Mouse (Mus musculus): Measurements from ENCODE around the gene Lrp8. TPM values are rescaled to one million over a fixed set of nuclear protein-coding genes. Genes with fewer than 3 reads are reported as not detected.

The Lrp8 gene
- polyA plus RNA-seq, 1 experiment from 2014 or later = 71.4 TPM

DNA sequence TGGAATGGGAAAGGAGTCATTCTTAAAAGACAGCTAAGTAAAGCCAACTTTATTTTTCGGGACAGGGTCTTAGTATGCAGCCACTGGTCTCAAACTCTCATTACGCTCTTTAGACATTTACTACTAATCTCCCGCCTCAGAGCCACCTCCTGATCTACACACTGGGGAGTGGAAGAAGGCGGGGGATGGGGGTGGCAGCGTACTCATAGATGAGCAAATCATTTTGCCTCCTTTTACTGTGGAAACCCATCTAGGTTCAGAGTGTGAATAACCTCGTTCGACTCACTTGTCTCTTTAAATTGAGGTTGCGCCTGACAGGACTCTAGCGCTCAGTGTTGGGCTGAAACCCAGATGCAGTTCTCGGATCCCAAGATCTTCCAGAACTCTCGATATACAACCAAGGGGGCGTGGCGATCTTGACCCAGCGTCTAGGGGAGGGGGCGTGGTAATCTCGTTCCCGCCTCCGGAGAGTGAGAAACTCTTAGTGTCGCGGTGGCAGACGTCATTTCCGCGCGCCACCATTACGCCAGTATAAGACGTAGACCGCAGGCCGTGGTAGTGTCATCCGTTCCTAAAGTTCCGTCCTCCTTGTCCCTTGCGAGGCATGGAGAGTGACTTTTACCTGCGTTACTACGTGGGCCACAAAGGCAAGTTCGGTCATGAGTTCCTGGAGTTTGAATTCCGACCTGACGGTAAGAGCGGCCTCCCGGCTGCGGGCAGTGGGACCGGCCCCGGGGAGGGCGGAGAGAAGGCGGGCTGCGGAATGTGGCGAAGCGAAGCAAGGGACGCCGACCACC is 77.4 kb downstream of the Lrp8 start, which contains the start of gene Magoh:
Gene Magoh, plus strand, starts transcription at position 502 of the 797 bp plus-strand sequence.
- H3K4me2 ChIP-seq (ENCODE audit: low read depth, low read length) = peak within 1 kb of the TSS; percentile 73
- peaks cover 10% of the 10 kb centered on the region for H3K4me1 ChIP-seq (ENCODE audit: control insufficient read depth, insufficient read depth, low read length)
- H3K36me3 ChIP-seq (ENCODE audit: control insufficient read depth, insufficient read depth, low read length) = peaks cover 23% of the 10 kb centered on the region
- H3K9ac ChIP-seq (replicated peaks; ENCODE audit: low read depth, low read length) = peak within 1 kb of the TSS; percentile 82
- peak within 1 kb of the TSS; percentile 79 for H3K4me3 ChIP-seq (ENCODE audit: low read depth, low read length)
- H3K27me3 ChIP-seq (ENCODE audit: control insufficient read depth, insufficient read depth, low read length) = no peaks in the 10 kb centered on the region
- peak; percentile 95 for ATAC-seq (ENCODE audit: low read depth)
- no peaks in the 10 kb centered on the region for H3K9me3 ChIP-seq (ENCODE audit: control insufficient read depth, low read length)
- peak within 1 kb of the TSS; percentile 74 for H3K27ac ChIP-seq (ENCODE audit: low read depth, low read length)
- 3% methylated on average over 48 of the region's 48 CpGs for WGBS

DNA sequence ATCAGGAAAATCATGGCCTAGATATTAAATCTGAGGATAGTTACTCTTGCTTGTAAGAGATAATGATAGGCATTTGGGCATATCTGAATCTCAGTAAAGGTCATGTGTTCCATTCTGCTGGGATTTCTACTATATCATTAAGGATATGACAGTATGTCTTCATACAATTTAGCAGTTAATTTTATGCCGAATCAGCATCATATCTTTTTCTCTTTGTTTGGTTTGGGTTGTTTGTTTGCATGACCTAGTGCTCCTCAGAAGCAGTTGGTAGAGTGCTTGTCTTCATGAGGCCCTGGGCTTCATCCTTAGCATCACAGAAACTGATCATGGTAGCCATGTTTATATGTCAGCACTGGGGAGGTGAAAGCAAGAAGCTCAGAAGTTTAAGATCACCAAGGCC is 79.6 kb downstream of the Lrp8 start:
- WGBS = 92% methylated on average over 1 of the region's 1 CpGs
- Histone ChIP-seq H3K4me3 (ENCODE audit: low read depth, low read length) (no peak overlapping the region), H3K27ac (ENCODE audit: low read depth, low read length) (no peak overlapping the region), H3K36me3 (ENCODE audit: control insufficient read depth, insufficient read depth, low read length) (peaks cover 42% of the 10 kb centered on the region), H3K4me1 (ENCODE audit: control insufficient read depth, insufficient read depth, low read length) (peaks cover 10% of the 10 kb centered on the region), H3K4me2 (ENCODE audit: low read depth, low read length) (no peak overlapping the region), H3K9me3 (ENCODE audit: control insufficient read depth, low read length) (no peaks in the 10 kb centered on the region), H3K27me3 (ENCODE audit: control insufficient read depth, insufficient read depth, low read length) (no peaks in the 10 kb centered on the region), H3K9ac (replicated peaks; ENCODE audit: low read depth, low read length) (no peak overlapping the region)
- ATAC-seq (ENCODE audit: low read depth) = no peak

DNA sequence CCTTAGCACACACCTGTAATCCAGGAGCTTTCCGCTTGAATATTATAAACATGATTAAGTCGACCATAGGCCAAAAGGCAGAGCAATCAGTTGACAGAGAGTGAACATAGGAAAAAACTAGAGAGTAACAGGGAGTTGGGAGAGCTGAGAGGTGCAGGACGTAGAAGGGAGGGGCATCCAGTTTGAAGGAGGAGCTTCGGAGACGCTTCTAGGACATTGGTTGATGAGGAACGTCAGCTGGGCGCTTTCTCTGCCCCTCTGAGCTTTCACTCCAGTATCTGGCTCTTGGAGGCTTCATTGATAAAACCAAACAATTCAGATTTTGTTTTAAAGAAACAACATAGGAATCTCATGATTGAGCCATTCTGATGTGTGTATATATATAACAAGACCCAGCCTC is 84.3 kb downstream of the Lrp8 start:
- no peak overlapping the region for H3K4me3 ChIP-seq (ENCODE audit: low read depth, low read length)
- H3K27ac ChIP-seq (ENCODE audit: low read depth, low read length) = no peak overlapping the region
- peaks cover 46% of the 10 kb centered on the region for H3K36me3 ChIP-seq (ENCODE audit: control insufficient read depth, insufficient read depth, low read length)
- H3K9ac ChIP-seq (replicated peaks; ENCODE audit: low read depth, low read length) = no peak overlapping the region
- H3K4me1 ChIP-seq (ENCODE audit: control insufficient read depth, insufficient read depth, low read length) = no peaks in the 10 kb centered on the region
- whole genome bisulfite sequencing = 75% methylated on average over 7 of the region's 7 CpGs
- ATAC-seq (ENCODE audit: low read depth) = no peak
- no peaks in the 10 kb centered on the region for H3K9me3 ChIP-seq (ENCODE audit: control insufficient read depth, low read length)
- H3K4me2 ChIP-seq (ENCODE audit: low read depth, low read length) = no peak overlapping the region
- no peaks in the 10 kb centered on the region for H3K27me3 ChIP-seq (ENCODE audit: control insufficient read depth, insufficient read depth, low read length)

DNA sequence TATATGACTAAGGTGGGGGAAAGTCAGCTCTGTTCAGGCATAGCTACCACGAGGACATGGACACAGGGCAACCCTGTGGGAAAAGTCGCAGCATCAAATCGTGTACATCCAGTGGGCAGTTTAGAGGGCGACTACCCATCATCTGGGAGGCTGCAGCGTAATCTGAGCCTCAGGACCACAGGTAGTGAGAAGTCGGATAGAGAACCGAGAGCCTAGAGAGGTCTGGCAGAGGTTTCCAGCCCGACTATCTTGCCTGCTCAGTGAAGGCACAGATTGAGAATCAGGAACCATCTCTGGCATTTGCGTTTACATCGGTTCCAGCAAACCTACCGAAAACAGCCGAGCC is 87.3 kb downstream of the Lrp8 start:
- Histone ChIP-seq H3K36me3 (ENCODE audit: control insufficient read depth, insufficient read depth, low read length) (peaks cover 35% of the 10 kb centered on the region), H3K9me3 (ENCODE audit: control insufficient read depth, low read length) (no peaks in the 10 kb centered on the region), H3K27ac (ENCODE audit: low read depth, low read length) (peak overlapping the region; percentile 92), H3K27me3 (ENCODE audit: control insufficient read depth, insufficient read depth, low read length) (no peaks in the 10 kb centered on the region), H3K4me1 (ENCODE audit: control insufficient read depth, insufficient read depth, low read length) (no peaks in the 10 kb centered on the region), H3K4me3 (ENCODE audit: low read depth, low read length) (peak overlapping the region; percentile 42), H3K9ac (replicated peaks; ENCODE audit: low read depth, low read length) (peak overlapping the region; percentile 58), H3K4me2 (ENCODE audit: low read depth, low read length) (peak overlapping the region; percentile 80)
- ATAC-seq (ENCODE audit: low read depth) = peak; percentile 52
- WGBS = under 1% methylated on average over 12 of the region's 12 CpGs

DNA sequence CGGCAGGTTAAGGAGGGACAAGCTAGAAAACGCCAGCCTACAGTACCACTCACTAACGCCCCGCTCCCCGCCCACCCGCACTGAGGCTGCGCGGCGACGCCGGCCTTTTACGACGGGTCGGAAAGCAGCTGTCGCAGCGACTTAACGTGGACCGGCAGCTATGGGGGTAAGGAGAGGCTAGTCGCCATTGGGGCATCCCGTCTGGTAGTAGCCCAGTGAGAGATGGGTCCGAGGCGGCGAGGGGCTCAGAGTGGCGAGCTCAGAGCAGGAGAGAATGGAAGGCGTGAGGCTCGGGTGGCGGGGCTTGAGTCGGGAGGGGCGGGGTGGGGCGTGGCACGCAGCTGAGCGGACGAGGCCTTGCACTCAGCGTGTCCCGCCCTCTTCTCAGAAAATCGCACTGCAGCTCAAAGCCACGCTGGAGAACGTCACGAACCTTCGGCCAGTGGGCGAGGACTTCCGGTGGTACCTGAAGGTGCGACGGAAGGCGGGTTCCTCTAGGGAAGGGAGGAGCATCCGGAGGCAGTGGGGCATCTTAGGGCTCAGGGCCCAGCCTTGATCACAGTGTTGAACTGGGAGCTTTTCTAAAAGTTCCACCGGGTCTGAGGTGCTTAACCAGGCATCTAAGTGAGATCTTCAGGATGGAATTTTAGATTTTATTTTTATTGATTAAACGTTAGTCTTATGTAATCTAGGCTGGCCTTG is 87.8 kb downstream of the Lrp8 start, which contains the start of gene 0610037L13Rik:
Gene 0610037L13Rik, plus strand, starts transcription at position 83 of the 702 bp plus-strand sequence.
- Histone ChIP-seq H3K4me1 (ENCODE audit: control insufficient read depth, insufficient read depth, low read length) (no peaks in the 10 kb centered on the region), H3K9me3 (ENCODE audit: control insufficient read depth, low read length) (no peaks in the 10 kb centered on the region), H3K27me3 (ENCODE audit: control insufficient read depth, insufficient read depth, low read length) (no peaks in the 10 kb centered on the region), H3K27ac (ENCODE audit: low read depth, low read length) (peak within 1 kb of the TSS; percentile 92), H3K36me3 (ENCODE audit: control insufficient read depth, insufficient read depth, low read length) (peaks cover 29% of the 10 kb centered on the region), H3K9ac (replicated peaks; ENCODE audit: low read depth, low read length) (peak within 1 kb of the TSS; percentile 58), H3K4me3 (ENCODE audit: low read depth, low read length) (peak within 1 kb of the TSS; percentile 42), H3K4me2 (ENCODE audit: low read depth, low read length) (peak within 1 kb of the TSS; percentile 80)
- WGBS = under 1% methylated on average over 48 of the region's 48 CpGs
- ATAC-seq (ENCODE audit: low read depth) = peak; percentile 94

DNA sequence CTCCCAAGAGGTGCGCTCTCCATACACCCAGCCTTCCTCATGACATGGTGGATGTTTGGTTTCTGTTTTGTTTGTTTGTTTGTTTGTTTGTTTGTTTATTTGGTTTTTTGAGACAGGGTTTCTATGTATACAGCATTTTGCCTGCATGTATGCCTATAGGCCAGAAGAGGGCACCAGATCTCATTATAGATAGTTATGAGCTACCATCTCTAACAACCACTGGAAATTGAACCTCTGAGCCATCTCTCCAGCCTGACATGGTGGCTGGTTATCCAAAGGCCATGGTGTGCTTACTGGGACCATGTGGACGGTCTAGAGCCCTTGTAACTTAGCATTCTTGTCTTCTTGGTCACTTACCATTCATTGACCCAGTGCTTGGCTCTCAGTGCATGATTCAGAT is 90.6 kb downstream of the Lrp8 start:
- H3K4me3 ChIP-seq (ENCODE audit: low read depth, low read length) = no peak overlapping the region
- no peak for ATAC-seq (ENCODE audit: low read depth)
- peaks cover 27% of the 10 kb centered on the region for H3K36me3 ChIP-seq (ENCODE audit: control insufficient read depth, insufficient read depth, low read length)
- H3K27ac ChIP-seq (ENCODE audit: low read depth, low read length) = no peak overlapping the region
- H3K4me2 ChIP-seq (ENCODE audit: low read depth, low read length) = no peak overlapping the region
- H3K4me1 ChIP-seq (ENCODE audit: control insufficient read depth, insufficient read depth, low read length) = no peaks in the 10 kb centered on the region
- H3K27me3 ChIP-seq (ENCODE audit: control insufficient read depth, insufficient read depth, low read length) = no peaks in the 10 kb centered on the region
- H3K9me3 ChIP-seq (ENCODE audit: control insufficient read depth, low read length) = no peaks in the 10 kb centered on the region
- WGBS = 90% methylated on average over 2 of the region's 2 CpGs
- no peak overlapping the region for H3K9ac ChIP-seq (replicated peaks; ENCODE audit: low read depth, low read length)

DNA sequence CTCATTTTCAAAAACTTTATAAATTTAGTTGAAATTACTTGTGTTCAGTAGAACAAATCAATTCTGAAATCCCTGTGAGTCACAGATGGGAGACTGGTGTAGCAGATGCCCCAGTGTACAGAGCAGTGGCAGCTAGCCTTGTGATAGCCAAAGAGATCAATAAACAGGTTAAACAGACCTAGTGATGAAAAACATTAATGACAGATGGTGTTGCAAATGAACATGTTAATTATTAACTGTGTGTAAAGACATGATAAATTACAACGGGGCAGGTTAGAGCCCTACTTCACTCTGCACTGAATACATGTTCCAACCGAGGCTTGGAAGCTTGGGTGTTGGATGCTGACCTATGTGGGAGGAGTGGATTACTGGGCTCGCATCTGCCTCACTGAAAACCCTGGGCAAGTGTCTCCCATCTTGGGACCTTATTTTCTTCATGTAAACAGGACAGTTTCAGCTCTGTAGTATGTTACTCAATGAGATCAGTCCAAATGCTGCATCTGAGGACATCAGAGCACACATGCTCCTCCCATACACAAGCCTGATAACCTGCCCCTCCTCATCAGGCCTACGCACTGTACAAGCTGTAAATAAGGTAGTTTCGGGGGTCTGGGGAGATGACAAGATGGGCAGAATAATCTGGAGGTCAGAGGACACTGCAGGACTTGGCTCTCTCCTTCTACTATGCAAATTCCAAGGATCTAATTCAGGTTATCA is 97.3 kb downstream of the Lrp8 start:
- no peaks in the 10 kb centered on the region for H3K27me3 ChIP-seq (ENCODE audit: control insufficient read depth, insufficient read depth, low read length)

DNA sequence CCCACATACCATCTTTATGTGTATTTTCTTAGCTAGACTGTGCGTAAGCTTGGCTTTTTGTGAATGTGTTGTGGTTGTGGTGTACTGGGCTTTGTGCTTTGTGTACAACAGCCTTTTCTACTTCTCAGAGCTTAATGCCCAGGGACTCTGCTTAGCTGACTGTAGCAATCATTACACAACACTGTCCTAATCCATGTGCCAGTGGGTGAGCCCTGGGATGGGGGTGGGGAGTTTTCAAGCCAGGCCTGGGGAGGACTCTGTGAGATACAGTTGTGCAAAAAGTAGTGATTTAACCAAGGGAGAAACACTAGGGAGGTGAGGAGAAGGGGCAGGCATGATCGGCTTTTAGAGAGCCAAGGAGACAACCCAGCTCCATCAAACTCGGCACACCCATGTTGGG is 98.1 kb downstream of the Lrp8 start:
- no peak for ATAC-seq (ENCODE audit: low read depth)
- WGBS = 98% methylated on average over 3 of the region's 3 CpGs

More for the DNA sequence above, 97.3 kb downstream of the Lrp8 start:
- no peak overlapping the region for H3K9ac ChIP-seq (replicated peaks; ENCODE audit: low read depth, low read length)
- peaks cover 20% of the 10 kb centered on the region; the same call in 1 of the 2 replicates for H3K36me3 ChIP-seq (ENCODE audit: control insufficient read depth, insufficient read depth, low read length)
- WGBS = 86% methylated on average over 5 of the region's 5 CpGs
- no peak overlapping the region for H3K4me2 ChIP-seq (ENCODE audit: low read depth, low read length)
- no peaks in the 10 kb centered on the region for H3K4me1 ChIP-seq (ENCODE audit: control insufficient read depth, insufficient read depth, low read length)
- H3K4me3 ChIP-seq (ENCODE audit: low read depth, low read length) = no peak overlapping the region
- no peaks in the 10 kb centered on the region for H3K9me3 ChIP-seq (ENCODE audit: control insufficient read depth, low read length)
- H3K27ac ChIP-seq (ENCODE audit: low read depth, low read length) = no peak overlapping the region
- ATAC-seq (ENCODE audit: low read depth) = no peak

More for the DNA sequence above, 98.1 kb downstream of the Lrp8 start:
- Histone ChIP-seq H3K27me3 (ENCODE audit: control insufficient read depth, insufficient read depth, low read length) (no peaks in the 10 kb centered on the region), H3K4me1 (ENCODE audit: control insufficient read depth, insufficient read depth, low read length) (no peaks in the 10 kb centered on the region), H3K4me2 (ENCODE audit: low read depth, low read length) (no peak overlapping the region), H3K9ac (replicated peaks; ENCODE audit: low read depth, low read length) (no peak overlapping the region), H3K27ac (ENCODE audit: low read depth, low read length) (no peak overlapping the region), H3K9me3 (ENCODE audit: control insufficient read depth, low read length) (no peaks in the 10 kb centered on the region), H3K36me3 (ENCODE audit: control insufficient read depth, insufficient read depth, low read length) (peaks cover 20% of the 10 kb centered on the region; the same call in 1 of the 2 replicates), H3K4me3 (ENCODE audit: low read depth, low read length) (no peak overlapping the region)
